Mouse (Mus musculus) adipocyte (in vitro differentiated cells): ENCODE data around the gene Art3.

Experiments
- DNase-seq: peaks from one replicate; pipeline ENCODE4 v3.0.0-alpha.2; 2016; ENCODE audit warnings: low spot score

The Art3 gene

GRCm38 (mm10) chr5:92381550-92382348 is 50.1 kb downstream of the Art3 start:
- peak; percentile 91 for DNase-seq

GRCm38 (mm10) chr5:92382349-92382679 is 50.7 kb downstream of the Art3 start:
- no peak for DNase-seq

- DNase-seq, result peak; percentile 86
Measured at GRCm38 (mm10) chr5:92383747-92384146, 52.1 kb downstream of the Art3 start.

GRCm38 (mm10) chr5:92384855-92385254 is 53.2 kb downstream of the Art3 start:
- no peak for DNase-seq

- no peak for DNase-seq
Measured at GRCm38 (mm10) chr5:92386102-92386501, 54.5 kb downstream of the Art3 start.

GRCm38 (mm10) chr5:92386643-92387042 is 55.0 kb downstream of the Art3 start:
- DNase-seq, result peak; percentile 66

- DNase-seq, result no peak
Measured at GRCm38 (mm10) chr5:92387433-92387832, 55.8 kb downstream of the Art3 start.

- no peak for DNase-seq
Measured at GRCm38 (mm10) chr5:92389977-92390376, 58.4 kb downstream of the Art3 start.

- DNase-seq, result no peak
Measured at GRCm38 (mm10) chr5:92390615-92391014, 59.0 kb downstream of the Art3 start.

GRCm38 (mm10) chr5:92392542-92392941 is 60.9 kb downstream of the Art3 start:
- DNase-seq, result no peak

GRCm38 (mm10) chr5:92393863-92394262 is 62.2 kb downstream of the Art3 start:
- DNase-seq, result no peak

GRCm38 (mm10) chr5:92395764-92396163 is 64.1 kb downstream of the Art3 start:
- no peak for DNase-seq

GRCm38 (mm10) chr5:92396476-92396875 is 64.8 kb downstream of the Art3 start:
- no peak for DNase-seq

- DNase-seq, result peak; percentile 89
Measured at GRCm38 (mm10) chr5:92398153-92398552, 66.5 kb downstream of the Art3 start.

- no peak for DNase-seq
Measured at GRCm38 (mm10) chr5:92402816-92403215, 71.2 kb downstream of the Art3 start.

GRCm38 (mm10) chr5:92403562-92404399 is 72.2 kb downstream of the Art3 start:
- DNase-seq, result no peak

GRCm38 (mm10) chr5:92404400-92404678 is 72.7 kb downstream of the Art3 start:
- no peak for DNase-seq

- DNase-seq, result peak; percentile 58
Measured at GRCm38 (mm10) chr5:92409361-92410155, 77.9 kb downstream of the Art3 start.

- no peak for DNase-seq
Measured at GRCm38 (mm10) chr5:92410486-92410885, 78.9 kb downstream of the Art3 start.

GRCm38 (mm10) chr5:92411461-92412140 is 80.0 kb downstream of the Art3 start:
- no peak for DNase-seq

- DNase-seq, result no peak
Measured at GRCm38 (mm10) chr5:92413271-92413981, 81.8 kb downstream of the Art3 start.
